Mouse (Mus musculus): ENCODE results near the gene Socs2. TPM values are rescaled to one million over a fixed set of nuclear protein-coding genes. Genes with fewer than 3 reads are reported as not detected.

Socs2 gene
- polyA plus RNA-seq, 1 experiment: 101 TPM

GRCm38 (mm10) chr10:95385801-95386203, 31.2 kb downstream of the Socs2 start:
- TF ChIP-seq GATA1 (IDR thresholded peaks at IDR 0.05; ENCODE audit: low read length): no peak

DNA sequence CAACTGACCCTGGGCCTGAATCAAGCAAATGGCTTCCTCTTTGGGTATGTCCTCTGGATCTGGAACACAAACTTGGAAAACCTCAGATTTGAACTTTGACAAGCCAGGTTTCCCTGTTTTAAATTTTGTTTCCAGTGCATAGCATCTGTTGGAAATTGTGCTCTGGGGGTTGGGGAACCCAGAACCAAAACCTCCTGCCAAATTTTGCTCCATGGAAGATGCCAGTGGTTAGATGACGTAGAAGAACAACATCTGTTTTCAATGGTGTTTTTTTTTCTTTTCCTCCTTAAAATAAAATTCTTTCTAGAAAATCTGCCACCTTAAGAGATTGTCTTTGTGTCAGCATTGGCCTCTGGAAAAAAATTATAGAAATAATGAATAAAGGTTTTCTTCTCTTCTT, 31.9 kb downstream of the Socs2 start:
- no peak for TF ChIP-seq GATA1 (IDR thresholded peaks at IDR 0.05; ENCODE audit: low read length)

GRCm38 (mm10) chr10:95384446-95384845, 32.5 kb downstream of the Socs2 start:
- no peak for TF ChIP-seq GATA1 (IDR thresholded peaks at IDR 0.05; ENCODE audit: low read length)

DNA sequence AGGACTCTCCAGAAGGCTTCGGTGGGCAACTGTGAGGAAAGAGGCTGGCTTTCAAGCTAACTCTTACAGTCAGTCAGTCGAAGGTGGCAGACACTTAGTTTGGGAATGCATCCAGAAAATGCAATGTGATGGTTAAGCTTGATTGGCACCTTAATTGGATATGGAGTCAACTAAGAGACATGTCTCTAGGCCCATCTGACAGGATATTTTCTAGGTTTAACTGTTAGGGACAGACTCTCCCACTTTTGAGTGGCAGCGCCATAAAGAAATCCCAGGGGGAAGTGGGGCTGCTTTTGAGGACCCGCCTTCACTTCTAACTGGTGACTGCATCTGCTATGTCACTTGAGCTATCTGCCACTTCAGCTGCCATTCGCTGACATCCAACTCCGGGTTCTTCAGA, 43.6 kb downstream of the Socs2 start:
- TF ChIP-seq GATA1 (IDR thresholded peaks at IDR 0.05; ENCODE audit: low read length): no peak

- no peak for TF ChIP-seq GATA1 (IDR thresholded peaks at IDR 0.05; ENCODE audit: low read length)
These were observed 45.0 kb downstream of the Socs2 start for GRCm38 (mm10) chr10:95371942-95372341.

GRCm38 (mm10) chr10:95369190-95369589, 47.8 kb downstream of the Socs2 start:
- no peak for TF ChIP-seq GATA1 (IDR thresholded peaks at IDR 0.05; ENCODE audit: low read length)

- TF ChIP-seq GATA1 (IDR thresholded peaks at IDR 0.05; ENCODE audit: low read length): no peak
These were observed 48.8 kb downstream of the Socs2 start for GRCm38 (mm10) chr10:95368151-95368550.

GRCm38 (mm10) chr10:95367661-95368089, 49.3 kb downstream of the Socs2 start:
- no peak for TF ChIP-seq GATA1 (IDR thresholded peaks at IDR 0.05; ENCODE audit: low read length)

DNA sequence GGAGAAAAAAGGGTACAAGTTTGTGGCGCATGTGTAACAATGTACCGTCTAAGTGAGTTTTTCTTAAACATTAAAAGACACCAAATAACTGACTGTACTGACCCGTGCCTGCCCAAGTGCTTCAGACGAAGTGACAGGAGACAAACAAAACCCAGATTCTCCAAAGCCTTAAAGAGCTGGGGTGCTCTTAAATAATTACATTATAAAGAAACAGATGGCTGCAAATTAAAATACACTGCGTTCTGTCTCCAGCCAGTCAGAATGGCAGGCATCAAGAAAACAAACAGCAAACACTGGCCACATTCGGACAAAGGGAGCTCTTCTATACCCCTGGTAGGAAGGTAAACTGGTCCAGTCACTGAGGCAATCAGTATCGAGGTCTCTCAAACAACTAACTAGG, 49.7 kb downstream of the Socs2 start:
- no peak for TF ChIP-seq GATA1 (IDR thresholded peaks at IDR 0.05; ENCODE audit: low read length)

DNA sequence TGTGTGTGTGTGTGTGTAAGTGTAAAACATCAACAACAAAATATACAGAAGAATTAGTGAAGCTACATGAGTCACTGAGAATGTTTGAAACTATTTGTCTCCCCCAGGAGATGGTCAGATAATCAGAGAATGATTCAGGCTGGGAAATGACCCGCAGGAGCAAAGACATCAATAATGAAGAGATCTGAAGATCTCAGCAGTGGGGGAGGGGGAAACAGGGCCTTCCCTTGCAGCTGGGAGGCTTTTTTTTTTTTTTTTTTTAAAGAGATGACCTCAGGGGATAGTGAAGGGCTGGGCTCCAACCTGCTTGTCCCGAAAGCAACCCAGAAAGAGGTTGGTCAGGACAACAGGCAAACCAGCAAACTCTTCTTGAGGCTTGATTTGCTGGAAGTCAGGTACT, 54.7 kb downstream of the Socs2 start:
- no peak for TF ChIP-seq GATA1 (IDR thresholded peaks at IDR 0.05; ENCODE audit: low read length)

DNA sequence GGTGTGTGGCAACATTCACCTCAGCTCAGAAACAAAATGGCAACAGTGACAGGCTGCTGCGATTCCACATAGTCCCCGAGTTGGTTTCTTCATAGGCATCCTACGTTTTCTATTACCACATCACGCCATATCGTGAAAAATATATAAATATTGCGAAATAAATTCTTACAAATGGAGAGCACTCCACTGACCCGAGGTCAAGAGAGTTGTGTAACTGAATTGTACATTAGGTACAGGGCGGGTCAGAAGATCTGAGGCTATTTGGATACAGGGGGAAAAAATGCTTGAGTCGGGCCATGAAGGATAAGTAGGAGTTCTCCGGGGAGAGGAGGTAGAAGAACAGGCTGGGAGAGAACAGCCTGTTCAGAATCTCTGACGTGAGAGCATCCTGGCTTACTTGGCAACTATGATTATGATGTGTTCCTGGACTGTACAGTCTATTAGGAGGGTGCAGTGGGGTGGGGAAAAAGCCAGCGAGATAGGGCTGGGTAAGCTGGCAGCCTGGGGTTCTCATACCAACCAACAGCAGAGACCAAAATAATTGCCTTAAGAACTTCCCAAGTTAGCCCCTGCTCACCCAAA, 55.6 kb downstream of the Socs2 start:
- TF ChIP-seq GATA1 (IDR thresholded peaks at IDR 0.05; ENCODE audit: low read length): no peak

DNA sequence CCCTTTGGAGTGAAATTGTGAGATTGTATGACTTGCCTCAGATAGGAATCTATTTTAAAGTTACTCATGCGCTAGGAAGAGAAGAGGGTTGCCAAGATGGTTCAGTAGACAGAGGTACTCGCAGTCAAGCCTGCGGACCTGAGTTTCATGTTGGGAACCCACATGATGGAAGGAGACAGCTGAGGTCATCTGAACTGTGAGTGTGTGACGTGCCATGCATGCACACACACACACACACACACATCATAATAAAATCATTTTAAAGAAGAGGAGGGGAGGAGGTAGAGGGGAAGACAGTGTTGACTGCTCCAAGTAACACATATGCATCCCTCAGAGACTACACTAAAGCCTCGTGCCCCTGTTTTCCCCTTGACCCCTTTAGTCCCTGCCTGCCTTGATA, 56.9 kb downstream of the Socs2 start:
- TF ChIP-seq GATA1 (IDR thresholded peaks at IDR 0.05; ENCODE audit: low read length): no peak

GRCm38 (mm10) chr10:95357721-95358120, 59.3 kb downstream of the Socs2 start:
- TF ChIP-seq GATA1 (IDR thresholded peaks at IDR 0.05; ENCODE audit: low read length): no peak

- TF ChIP-seq GATA1 (IDR thresholded peaks at IDR 0.05; ENCODE audit: low read length): no peak
These were observed 60.3 kb downstream of the Socs2 start for GRCm38 (mm10) chr10:95356711-95357110.

DNA sequence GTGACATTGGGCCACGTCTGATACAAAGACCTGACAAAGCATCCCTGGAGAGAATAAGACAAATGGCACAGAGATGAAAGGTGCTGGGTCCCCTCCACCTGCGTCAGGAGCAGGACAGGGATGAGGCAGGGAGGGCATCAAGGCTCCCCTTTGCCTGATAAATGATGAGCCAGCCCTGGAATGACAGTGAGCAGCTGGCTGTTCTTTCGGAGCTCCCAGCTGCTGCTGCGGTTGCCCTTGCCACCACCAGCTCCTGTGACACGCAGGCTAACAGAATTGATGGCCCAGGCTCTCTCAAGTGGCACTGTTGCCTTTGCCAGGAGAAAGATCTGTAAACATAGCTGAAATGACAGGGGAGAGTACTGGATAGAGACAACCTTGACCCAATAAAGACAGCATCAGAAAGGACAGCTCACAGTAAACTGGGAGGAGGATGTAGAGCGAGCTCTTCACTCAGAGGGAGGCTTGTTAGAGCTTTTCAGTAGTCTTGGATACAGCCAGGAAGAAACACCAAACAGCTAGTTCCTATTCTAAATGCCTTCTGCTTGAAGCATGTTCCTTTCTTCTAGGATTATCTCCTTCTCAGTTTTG, 61.2 kb downstream of the Socs2 start:
- TF ChIP-seq GATA1 (IDR thresholded peaks at IDR 0.05; ENCODE audit: low read length): no peak

DNA sequence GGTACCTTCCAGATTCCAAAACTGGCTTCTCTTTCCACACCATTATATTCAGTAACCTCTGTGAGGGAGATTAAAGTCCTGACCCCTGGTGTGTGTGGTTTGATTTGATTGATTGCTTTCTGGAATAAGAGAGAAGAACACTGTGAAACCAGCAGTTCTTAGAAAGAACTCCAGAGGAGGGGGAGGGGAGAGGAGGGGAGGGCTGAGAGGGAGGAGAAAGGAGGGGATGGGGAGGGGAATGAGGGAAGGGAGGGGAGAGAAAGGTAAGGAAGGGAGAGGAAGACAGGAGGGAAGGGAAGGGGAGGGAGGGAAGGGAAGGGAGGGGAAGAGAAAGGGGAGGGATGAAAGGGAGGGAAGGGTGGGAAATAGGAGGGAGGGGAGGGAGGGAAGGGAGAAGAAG, 62.3 kb downstream of the Socs2 start:
- TF ChIP-seq GATA1 (IDR thresholded peaks at IDR 0.05; ENCODE audit: low read length): no peak

DNA sequence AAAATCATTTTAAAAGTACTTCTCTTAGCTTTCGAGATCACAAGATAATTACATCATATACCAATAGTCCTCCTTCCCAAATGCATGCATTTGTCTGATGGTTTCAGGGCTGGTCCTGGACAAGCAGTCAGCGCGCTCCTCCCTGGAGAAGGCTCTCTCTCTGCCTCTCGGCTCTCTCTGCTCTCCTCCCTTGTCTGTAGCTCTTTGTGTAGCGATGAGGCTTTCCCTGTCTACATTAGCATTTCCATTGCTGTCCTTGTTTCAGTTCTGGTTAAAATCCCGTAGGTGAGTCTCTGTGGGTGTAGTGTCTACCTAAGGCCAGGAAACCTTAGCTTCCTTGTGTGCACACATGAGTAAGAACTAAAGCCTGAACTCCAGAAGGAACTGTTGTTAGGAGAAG, 62.9 kb downstream of the Socs2 start:
- no peak for TF ChIP-seq GATA1 (IDR thresholded peaks at IDR 0.05; ENCODE audit: low read length)

- no peak for TF ChIP-seq GATA1 (IDR thresholded peaks at IDR 0.05; ENCODE audit: low read length)
These were observed 68.5 kb downstream of the Socs2 start for GRCm38 (mm10) chr10:95348457-95348856.

All from G1E-ER4 (cell line).